Mouse (Mus musculus): ENCODE measurements around the gene Timm17b.

GRCm38 (mm10) chrX:7864551-7864950 is 34.6 kb upstream of the Timm17b start:
- TF ChIP-seq MAFK (IDR thresholded peaks at IDR 0.05; ENCODE audit: insufficient read depth, low read depth, low read length) (no peak), ZNF384 (IDR thresholded peaks at IDR 0.05; ENCODE audit: low read depth, low read length) (no peak)
